Mouse (Mus musculus): Measurements from ENCODE around the gene Haao.

- TF ChIP-seq CTCF (IDR thresholded peaks at IDR 0.05; ENCODE audit: low read depth, low read length) (no peak), POLR2A (IDR thresholded peaks at IDR 0.05; ENCODE audit: extremely low read depth, insufficient read depth, low read length) (no peak)
Observed at GRCm38 (mm10) chr17:83820701-83821100, 27.1 kb downstream of the Haao start.
